Mouse (Mus musculus): ENCODE results near the gene Clock.
A peak's percentile ranks its signal among the peaks of the same experiment; 100 is the strongest.

The Clock gene

DNA sequence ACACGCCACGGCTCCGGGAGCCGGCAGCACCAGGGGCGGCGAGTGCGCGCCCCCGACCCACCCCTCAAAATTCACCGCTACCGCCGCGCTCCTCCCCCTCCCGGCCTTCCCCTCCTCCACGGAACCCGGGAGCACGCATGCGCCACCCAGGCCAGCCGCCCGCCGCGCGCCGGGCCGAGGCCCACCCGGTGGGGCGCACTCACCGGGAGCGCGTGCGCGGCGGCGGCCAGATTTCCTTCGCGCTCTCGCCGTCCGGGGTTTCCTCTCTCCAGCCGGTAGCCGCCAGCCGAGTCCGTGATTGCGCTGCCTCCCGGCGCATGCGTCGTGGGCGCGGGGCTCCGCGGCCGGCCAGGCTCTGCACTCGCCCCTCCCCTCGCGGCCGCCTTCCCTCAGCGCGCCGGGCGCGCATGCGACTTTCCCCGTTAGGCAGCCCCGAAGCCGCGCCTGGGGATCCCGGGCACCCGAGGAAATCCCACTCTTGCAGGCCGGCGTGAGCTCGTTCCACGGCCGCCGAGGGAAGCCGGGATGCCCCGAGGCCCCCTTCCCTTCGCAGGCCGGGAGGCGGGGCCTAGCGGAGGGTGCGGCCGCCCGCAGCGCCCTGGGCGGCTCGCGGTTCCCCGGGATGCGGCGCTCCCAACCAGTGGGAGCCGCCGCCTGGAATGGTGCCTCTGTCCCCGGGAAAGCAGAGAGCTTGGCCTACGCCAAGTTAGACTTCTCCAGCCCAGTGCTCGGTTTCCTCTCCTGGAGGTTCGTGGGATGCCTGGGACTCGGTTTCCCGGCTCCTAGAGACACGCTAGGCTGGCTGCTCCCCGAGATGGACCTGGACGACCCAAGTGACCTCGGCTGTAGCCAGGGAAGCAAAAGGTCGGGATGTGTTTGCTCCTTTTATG is at the start of gene Clock:
Gene Clock, minus strand, starts transcription at position 341 of the 890 bp plus-strand sequence.
- peak; percentile 74 for DNase-seq (ENCODE audit: low read depth, low spot score)

DNA sequence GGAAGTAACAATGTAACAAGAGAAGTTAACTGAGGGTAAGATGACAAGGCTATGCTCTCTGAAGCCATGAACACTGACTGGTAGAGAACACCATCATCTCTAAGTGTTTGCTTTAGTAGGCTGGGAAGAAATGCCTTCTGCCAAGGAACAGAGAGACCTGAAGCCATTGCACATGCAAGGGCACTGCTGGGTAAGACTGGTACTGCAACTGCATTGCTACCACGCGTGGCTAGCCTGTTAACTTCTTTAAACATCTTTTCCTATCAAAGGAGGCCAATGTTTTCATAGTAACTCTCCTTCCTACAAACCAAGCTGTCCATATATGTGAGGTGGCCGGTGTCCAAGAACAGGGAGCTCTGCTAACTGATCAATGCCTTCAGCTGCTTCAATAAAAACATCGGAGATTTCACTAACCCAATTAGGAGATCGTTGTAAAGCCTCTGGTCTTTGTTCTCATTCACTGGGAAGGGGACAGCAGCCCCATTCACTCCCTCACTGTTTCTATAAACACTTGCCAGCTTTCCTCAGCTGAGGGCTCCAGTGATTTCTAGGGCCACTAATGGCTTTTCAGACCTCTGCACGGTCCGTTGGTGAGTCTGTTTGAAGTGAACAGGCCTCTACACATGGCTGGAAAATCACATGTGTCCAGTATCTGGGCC is 47.5 kb upstream of the Clock start:
- DNase-seq (ENCODE audit: low read depth, low spot score) = no peak

GRCm38 (mm10) chr5:76351537-76351936 is 46.9 kb upstream of the Clock start:
- DNase-seq (ENCODE audit: low read depth, low spot score) = no peak

DNA sequence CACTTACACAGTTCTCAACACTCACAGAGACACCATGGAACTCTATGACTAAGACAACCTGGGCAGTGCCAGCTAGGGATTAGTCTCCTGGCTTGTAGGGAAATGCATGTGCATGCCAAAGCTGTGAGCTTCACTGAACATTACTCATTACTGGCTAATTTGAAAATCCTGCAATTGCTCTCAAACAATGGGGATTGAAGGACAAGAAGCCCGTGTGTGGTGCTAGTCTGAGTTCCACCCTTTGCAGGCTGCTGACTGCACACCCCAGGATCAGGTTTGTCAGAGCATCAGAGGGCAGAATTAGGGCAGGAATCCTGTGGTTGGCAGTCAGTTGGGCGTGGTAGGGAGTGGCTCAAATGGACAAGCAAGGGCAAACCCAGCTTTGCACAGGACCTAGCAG is 41.5 kb upstream of the Clock start:
- DNase-seq (ENCODE audit: low read depth, low spot score) = no peak

DNA sequence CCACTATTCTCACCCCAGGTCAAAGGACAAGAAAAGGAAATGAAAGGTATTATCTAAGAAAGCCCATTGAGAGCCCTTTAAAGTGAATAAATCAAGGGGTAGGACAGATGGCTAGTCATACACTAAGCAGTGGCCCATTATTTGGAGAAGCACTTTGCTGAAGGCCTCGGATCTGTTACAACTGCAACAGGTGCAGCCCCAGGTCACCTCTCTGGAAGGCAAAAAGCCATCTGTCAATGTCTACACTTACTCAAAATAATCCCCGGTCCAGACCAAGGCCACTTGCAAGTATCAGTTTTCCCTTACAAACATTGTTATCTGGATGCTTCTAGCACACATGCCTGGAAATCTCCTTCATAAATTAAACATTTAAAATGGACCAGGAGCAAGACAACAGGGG is 36.3 kb upstream of the Clock start:
- DNase-seq (ENCODE audit: low read depth, low spot score) = no peak

DNA sequence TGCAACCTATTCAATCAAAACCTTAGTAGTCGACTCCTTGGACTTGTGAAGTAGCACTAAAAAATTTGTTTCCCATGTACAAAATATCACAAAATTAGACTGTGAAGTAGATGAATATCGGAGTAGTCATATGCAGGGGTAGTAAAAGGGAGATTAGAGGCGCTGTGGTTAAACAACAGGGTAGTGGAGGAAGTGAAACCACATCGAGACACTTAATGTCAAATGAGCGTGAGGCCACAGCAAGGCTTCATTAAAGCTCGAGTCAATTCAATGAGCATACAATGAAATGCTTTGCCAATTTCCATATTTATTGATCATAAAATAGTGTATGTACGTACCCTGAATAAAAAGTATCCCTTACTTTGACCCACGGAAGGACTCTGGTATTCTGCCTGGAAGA is 32.5 kb upstream of the Clock start:
- no peak for DNase-seq (ENCODE audit: low read depth, low spot score)

DNA sequence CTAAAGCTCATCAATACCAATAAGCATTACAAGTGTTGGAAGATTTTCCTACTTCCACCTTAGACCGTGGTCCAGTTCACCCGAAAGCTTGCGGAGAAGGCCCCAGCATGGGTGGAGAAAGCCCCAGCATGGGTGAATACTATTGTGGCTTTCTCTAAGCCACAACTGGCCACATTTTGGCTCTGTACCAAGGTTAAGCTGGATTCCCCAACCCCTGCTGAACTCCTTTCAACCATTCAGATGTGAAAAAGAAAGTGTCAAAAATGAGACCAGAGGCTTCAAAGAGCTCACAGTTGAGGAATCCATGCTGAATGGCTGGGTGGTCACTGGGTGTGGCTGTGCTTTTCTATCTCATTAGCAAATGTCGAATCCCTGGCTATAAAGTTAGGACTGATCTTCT is 29.2 kb upstream of the Clock start:
- DNase-seq (ENCODE audit: low read depth, low spot score) = no peak

DNA sequence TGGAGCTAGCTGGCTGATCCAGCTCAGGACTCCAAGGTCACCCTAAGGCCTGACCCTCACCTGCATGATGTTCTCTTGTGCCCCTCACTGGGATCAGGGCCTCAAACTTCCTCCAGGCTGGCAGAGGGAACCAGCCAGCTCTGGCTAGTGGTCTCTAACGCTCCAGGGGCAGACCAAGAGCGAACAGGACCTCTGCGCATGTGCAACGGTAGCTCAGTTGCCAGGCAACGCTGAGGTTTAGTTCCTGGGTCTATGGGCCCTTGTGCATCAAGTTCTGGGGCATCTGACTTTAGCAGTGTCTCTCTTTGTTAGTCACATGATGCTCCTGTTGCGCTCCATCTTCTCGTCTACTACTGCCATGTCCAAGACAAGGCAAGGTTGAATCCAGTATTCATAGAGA is 26.4 kb upstream of the Clock start, which contains the start of gene Pdcl2:
Gene Pdcl2, minus strand, starts transcription at position 204 of the 400 bp plus-strand sequence.
- DNase-seq (ENCODE audit: low read depth, low spot score) = no peak

DNA sequence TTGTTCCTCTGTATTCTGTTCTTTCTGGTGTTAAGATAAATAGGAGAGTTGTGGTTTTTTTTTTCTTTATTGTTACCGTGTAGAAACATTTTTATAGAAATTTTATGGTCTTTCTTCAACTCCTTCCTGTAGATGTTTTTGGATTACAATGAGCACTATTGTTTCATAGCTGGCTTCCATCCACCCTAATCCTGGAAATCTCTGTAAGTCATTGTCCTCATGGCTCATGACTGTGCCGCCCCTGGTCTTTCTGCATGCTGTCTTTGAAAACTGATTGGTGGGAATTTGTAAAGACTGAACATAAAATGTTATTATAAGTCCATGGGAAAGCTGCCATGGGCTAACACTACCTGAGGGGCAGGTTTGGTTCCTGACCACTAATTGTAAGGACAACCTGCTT is 22.7 kb upstream of the Clock start:
- DNase-seq (ENCODE audit: low read depth, low spot score) = no peak

DNA sequence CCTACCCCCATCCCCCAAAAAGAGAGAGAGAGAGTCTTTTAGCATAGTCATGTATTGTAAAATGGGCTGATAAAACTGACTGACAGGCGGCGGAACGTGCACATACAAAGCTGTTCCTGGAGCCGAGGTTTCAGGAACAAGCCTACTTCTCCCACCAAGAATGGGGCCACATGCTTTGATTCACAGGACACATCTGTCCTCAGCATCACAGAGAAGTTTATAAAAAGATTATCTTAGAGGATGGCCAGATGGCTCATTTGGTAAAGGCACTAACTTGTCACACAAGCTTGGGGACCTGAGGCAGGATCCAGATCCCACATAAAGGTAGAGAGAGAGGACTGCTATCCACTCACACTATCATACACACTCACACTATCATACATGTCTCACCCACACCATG is 20.5 kb upstream of the Clock start:
- no peak for DNase-seq (ENCODE audit: low read depth, low spot score)

- no peak for DNase-seq (ENCODE audit: low read depth, low spot score)
Measured at GRCm38 (mm10) chr5:76321249-76322196, 16.9 kb upstream of the Clock start.

DNA sequence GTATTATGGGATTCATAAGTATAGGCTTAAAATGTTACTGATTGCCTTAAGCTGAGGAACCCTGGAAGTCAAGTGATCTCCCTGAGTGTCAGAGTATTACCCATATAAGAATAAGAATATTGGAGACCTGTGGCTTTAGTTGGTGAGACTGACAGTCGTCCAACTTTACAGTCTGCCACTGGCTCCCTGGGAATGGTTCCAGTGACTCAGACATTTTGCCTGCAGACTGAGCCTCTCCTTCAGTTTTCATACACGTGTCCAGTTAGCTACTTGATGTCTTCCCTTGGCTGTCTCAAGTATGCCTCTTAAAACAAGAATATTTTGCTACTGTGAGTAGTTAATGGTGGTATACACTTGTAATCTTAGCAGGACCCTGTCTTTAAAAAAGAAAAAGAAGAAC is 3.6 kb upstream of the Clock start:
- DNase-seq (ENCODE audit: low read depth, low spot score) = no peak

DNA sequence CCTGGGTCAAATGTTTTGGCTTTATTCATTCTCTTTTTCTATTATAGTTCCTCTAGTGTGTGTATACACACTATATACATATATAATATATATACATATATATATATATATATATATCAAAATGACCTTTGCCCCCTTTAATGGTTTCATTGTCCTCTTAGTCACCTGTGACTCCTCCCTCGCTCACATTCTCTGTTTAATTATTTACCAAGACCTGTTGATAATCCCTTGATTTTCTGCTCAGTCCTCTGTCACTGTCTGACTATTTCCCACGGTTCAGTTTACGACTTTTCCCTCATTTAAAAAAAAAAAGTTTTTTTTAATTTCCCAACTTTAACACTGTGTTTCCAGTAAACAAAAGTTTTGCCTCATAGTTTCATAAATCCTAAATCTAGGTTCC is 1.7 kb upstream of the Clock start:
- DNase-seq (ENCODE audit: low read depth, low spot score) = no peak

DNA sequence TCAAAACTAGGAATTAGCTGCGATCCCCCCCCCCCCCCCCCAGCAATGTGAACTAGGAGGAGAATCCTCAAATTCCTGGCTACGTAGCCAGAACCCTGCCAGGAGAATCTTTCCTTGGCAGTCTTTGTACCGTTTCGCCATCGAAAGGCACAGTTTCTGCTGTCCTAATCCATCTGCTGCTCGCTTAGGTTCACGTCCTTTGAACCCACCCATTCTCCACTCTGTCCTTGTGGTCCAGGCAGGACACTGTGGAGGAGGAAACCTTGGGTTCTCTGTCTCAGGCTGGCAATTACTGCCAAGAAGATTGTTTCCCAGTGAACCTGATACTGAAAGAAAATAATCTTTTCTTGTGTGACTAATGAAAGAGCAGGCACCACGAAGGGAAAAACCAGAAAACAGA is 1.0 kb upstream of the Clock start:
- DNase-seq (ENCODE audit: low read depth, low spot score) = no peak

- DNase-seq (ENCODE audit: low read depth, low spot score) = peak; percentile 28
Measured at GRCm38 (mm10) chr5:76303745-76304451, 694 bp downstream of the Clock start.

GRCm38 (mm10) chr5:76303379-76303744 is 1.2 kb downstream of the Clock start:
- no peak for DNase-seq (ENCODE audit: low read depth, low spot score)

DNA sequence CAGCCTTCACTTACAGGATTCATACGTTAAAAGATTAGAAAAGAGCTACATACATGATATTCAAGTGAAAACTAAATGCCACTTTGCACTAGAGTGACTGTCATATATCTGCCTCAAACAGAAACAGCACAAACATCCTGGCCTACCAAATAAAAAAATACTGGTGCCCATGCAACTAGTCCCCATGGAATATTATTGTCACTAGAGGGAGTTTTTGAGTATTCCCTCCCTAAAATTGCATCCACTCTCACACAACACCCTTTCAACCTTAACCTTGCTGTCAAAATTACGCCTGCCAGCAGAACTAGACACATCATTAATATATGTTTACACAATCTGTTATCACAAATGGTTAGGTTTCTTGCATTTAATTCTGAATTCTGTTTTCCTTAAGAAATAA is 2.6 kb downstream of the Clock start:
- no peak for DNase-seq (ENCODE audit: low read depth, low spot score)

DNA sequence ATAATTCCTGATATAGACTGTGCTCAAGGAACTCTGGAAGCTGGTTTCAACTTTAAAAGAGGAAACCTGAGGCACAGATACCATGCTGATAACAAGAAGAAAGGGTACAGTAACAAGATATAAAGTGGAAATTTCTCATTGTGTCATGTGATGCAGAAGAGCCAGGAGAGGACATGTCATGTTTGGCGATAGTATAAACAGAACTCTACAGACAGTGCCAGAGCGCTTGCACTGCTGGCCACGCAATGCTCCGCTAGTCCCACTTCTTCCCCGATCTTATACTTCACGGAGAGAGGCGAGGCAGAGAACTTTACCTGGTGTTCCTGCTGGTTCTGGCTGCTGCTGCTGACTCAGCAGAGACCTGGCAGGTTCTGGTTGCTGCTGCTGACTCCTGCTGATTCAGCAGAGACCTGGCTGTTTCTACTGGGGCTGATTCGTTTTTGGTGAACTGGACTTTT is 15.3 kb downstream of the Clock start:
- DNase-seq (ENCODE audit: low read depth, low spot score) = no peak

- DNase-seq (ENCODE audit: low read depth, low spot score) = no peak
Measured at GRCm38 (mm10) chr5:76288256-76288655, 16.3 kb downstream of the Clock start.

DNA sequence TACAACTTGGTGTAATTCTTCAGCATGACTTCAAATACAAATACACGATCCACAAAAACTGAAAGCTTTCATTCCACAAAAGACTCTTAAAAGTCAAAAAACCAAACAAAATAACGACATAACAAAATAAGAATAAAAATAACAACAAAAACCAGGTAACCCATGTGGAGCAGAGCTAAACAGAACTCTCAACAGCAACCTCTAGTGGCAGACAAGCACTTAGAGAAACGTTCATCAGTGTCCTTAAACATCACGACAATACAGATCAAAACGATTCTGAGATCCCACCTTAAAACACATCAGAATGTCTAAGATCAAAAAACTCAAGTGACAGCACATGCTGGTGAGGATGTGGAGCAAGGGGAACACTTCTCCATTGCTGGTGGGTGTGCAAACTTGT is 17.5 kb downstream of the Clock start:
- DNase-seq (ENCODE audit: low read depth, low spot score) = no peak

DNA sequence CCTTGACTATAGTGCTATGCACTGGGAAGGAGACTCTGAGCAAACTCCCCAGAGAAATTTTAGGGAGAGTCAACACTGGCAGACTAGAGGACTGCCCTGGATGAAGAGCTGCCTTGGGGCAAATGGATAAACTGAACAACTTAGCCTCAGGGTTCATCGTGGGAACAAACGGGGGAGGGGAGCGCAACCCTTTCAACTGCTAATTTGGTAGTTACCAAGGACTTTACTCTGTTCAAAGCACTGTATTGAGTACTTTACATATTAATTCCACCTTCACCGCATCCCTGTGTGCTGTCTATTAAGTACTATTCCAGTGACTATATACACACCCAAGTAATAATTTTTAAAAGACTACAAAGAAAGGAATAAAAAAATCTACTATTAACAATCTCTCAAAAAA is 18.9 kb downstream of the Clock start:
- no peak for DNase-seq (ENCODE audit: low read depth, low spot score)
